In the genomic region with DNA sequence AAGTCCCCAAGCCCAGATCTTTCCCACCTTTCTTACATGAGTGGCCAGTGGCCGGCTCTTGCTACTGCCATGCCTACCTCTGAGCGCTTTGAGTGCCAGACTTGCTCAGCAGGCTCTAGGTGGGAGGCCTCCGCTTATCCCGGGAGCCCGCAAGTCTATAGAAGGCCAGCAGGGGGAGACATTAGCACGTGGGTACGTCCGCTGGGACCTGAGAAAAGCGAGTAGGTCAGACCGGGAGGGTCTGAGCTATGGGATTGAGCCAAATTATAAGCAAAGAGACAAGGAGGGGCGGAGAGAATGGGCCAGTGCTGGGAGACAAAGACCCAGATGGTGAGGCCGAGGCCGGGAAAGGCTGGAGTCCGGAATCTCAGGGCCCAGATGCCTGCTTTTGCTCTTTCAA, we compare ENCODE assay signal across 8 mouse cellular contexts. TPM values are rescaled to one million over a fixed set of nuclear protein-coding genes. Genes with fewer than 3 reads are reported as not detected.
DNase-seq lines count a peak whose midpoint lies in the region; ATAC-seq and TF ChIP-seq lines count a peak whose summit lies in the region.

No protein-coding gene starts in this region.

- WGBS in forebrain, embryonic 14.5 days: 37% methylated on average over 14 of the region's 14 CpGs
- WGBS in liver, embryonic 15.5 days (ENCODE audit: insufficient replicate concordance): 31% methylated on average over 14 of the region's 14 CpGs
- WGBS in neural tube, embryonic 12.5 days: 28% methylated on average over 14 of the region's 14 CpGs

- no peaks in the 10 kb centered on the region for H3K9me3 ChIP-seq in forebrain, embryonic 14.5 days (replicated peaks; ENCODE audit: control insufficient read depth, low read length)
- no peaks in the 10 kb centered on the region for H3K9me3 ChIP-seq in liver, embryonic 15.5 days (replicated peaks)
- no peaks in the 10 kb centered on the region for H3K9me3 ChIP-seq in neural tube, embryonic 12.5 days

- peak overlapping the region; percentile 55; the same call in 1 of the 2 replicates for H3K9ac ChIP-seq in forebrain, embryonic 14.5 days (ENCODE audit: low read length)
- no peak overlapping the region for H3K9ac ChIP-seq in liver, embryonic 15.5 days
- no peak overlapping the region for H3K9ac ChIP-seq in neural tube, embryonic 12.5 days

- H3K36me3 ChIP-seq in forebrain, embryonic 14.5 days (ENCODE audit: control insufficient read depth, insufficient read depth, low read length): peaks cover 3% of the 10 kb centered on the region; the same call in 1 of the 2 replicates
- H3K36me3 ChIP-seq in liver, embryonic 15.5 days (replicated peaks): no peaks in the 10 kb centered on the region
- no peaks in the 10 kb centered on the region for H3K36me3 ChIP-seq in neural tube, embryonic 12.5 days
- H3K36me3 ChIP-seq in testis, adult 2 months (ENCODE audit: control insufficient read depth, insufficient read depth, low read length): no peaks in the 10 kb centered on the region

- no peaks in the 10 kb centered on the region for H3K27me3 ChIP-seq in forebrain, embryonic 14.5 days (replicated peaks; ENCODE audit: control insufficient read depth, insufficient read depth, low read length)
- peaks cover 41% of the 10 kb centered on the region for H3K27me3 ChIP-seq in liver, embryonic 15.5 days
- no peaks in the 10 kb centered on the region; the same call in 1 of the 2 replicates for H3K27me3 ChIP-seq in neural tube, embryonic 12.5 days (replicated peaks)
- no peaks in the 10 kb centered on the region for H3K27me3 ChIP-seq in testis, adult 2 months (ENCODE audit: control insufficient read depth, insufficient read depth, low read length)

- H3K4me1 ChIP-seq in forebrain, embryonic 14.5 days (ENCODE audit: control insufficient read depth, insufficient read depth, low read length): no peaks in the 10 kb centered on the region
- no peaks in the 10 kb centered on the region for H3K4me1 ChIP-seq in liver, embryonic 15.5 days (replicated peaks)
- peaks cover 5% of the 10 kb centered on the region for H3K4me1 ChIP-seq in neural tube, embryonic 12.5 days
- H3K4me1 ChIP-seq in testis, adult 2 months (ENCODE audit: control insufficient read depth, insufficient read depth, low read length): peaks cover 4% of the 10 kb centered on the region

- H3K4me3 ChIP-seq in forebrain, embryonic 14.5 days (ENCODE audit: low read depth, low read length): peak overlapping the region; percentile 64; the same call in 1 of the 2 replicates
- no peak overlapping the region for H3K4me3 ChIP-seq in liver, embryonic 15.5 days (replicated peaks)
- H3K4me3 ChIP-seq in neural tube, embryonic 12.5 days: no peak overlapping the region
- no peak overlapping the region for H3K4me3 ChIP-seq in testis, adult 2 months (ENCODE audit: control insufficient read depth, low read depth, low read length)

- ATAC-seq in cerebellum, adult (ENCODE audit: insufficient number of reproducible peaks, low FRiP score, low TSS enrichment): peak; percentile 58
- peak; percentile 67 for ATAC-seq in forebrain, embryonic 14.5 days
- 0 out of 2 replicates have a peak, but pooled peaks have one; percentile 22 for ATAC-seq in liver, embryonic 15.5 days (ENCODE audit: insufficient read depth)
- ATAC-seq in neural tube, embryonic 12.5 days (ENCODE audit: low FRiP score, low read depth): peak; percentile 67

- peak; percentile 80 for DNase-seq in ES-CJ7 (ENCODE audit: low read depth, low spot score)
- DNase-seq in forebrain, embryonic 14.5 days (ENCODE audit: low spot score): peak; percentile 93
- DNase-seq in heart, postnatal 10 days: peak; percentile 88 to 89
- DNase-seq in kidney, postnatal 36 days: peak; percentile 85

- no peak for TF ChIP-seq POLR2A in testis, adult 2 months (IDR thresholded peaks at IDR 0.05; ENCODE audit: control insufficient read depth, low read depth, low read length)

- intact Hi-C loops in heart, postnatal 10 days (cut with DNase I): loop anchor here (1.0 to 10.0 kb wide), 5 partner anchors 223 to 439 kb away; no protein-coding TSS in a partner anchor

- TF ChIP-seq CTCF in testis, adult 2 months (IDR thresholded peaks at IDR 0.05; ENCODE audit: control insufficient read depth, insufficient read depth, insufficient replicate concordance, low read depth, low read length): peak; percentile 65

- H3K4me2 ChIP-seq in forebrain, embryonic 14.5 days (ENCODE audit: low read length): peak overlapping the region; percentile 52
- H3K4me2 ChIP-seq in liver, embryonic 15.5 days: peak overlapping the region; percentile 66
- peak overlapping the region; percentile 71 for H3K4me2 ChIP-seq in neural tube, embryonic 12.5 days (replicated peaks)

- peak overlapping the region; percentile 88 for H3K27ac ChIP-seq in forebrain, embryonic 14.5 days (ENCODE audit: low read depth, low read length)
- no peak overlapping the region for H3K27ac ChIP-seq in liver, embryonic 15.5 days (replicated peaks)
- H3K27ac ChIP-seq in neural tube, embryonic 12.5 days: no peak overlapping the region
- no peak overlapping the region for H3K27ac ChIP-seq in testis, adult 2 months (ENCODE audit: control insufficient read depth, insufficient read depth, low read depth, low read length)

RNA-seq across cellular contexts. Expression of a gene that starts 1.0 kb away (rescaled TPM):
- polyA plus RNA-seq in forebrain, embryonic 14.5 days (2014; fragmentation: Nextera tagmentation; extraction: Ambion mirVana): 44.4 and 46.5 TPM in 2 replicates
- 10 to 100 TPM; 29.9 to 33.3 TPM for total RNA-seq in heart, postnatal 10 days (2021)
- 5.1 and 5.7 TPM in 2 replicates for polyA plus RNA-seq in liver, embryonic 15.5 days (2015; fragmentation: Nextera tagmentation; extraction: Ambion mirVana)
- polyA plus RNA-seq in neural tube, embryonic 12.5 days (2016; fragmentation: Nextera tagmentation; extraction: Ambion mirVana): 56.2 and 58.0 TPM in 2 replicates
- 8.4 TPM in 2 replicates for polyA plus RNA-seq in testis, adult 2 months (2012; rRNA removed)
